Mouse (Mus musculus): ENCODE data around the gene Igtp. TPM values are rescaled to one million over a fixed set of nuclear protein-coding genes. Genes with fewer than 3 reads are reported as not detected.
"Not testable (repeated sequence)": the region's sequence is repeated elsewhere in the genome, so short reads cannot be mapped to it uniquely, and the experiment has no call there.

The Igtp gene
- 2.0 and 2.2 TPM in 2 replicates for polyA plus RNA-seq (2014; fragmentation: Nextera tagmentation; extraction: Ambion mirVana)

GRCm38 (mm10) chr11:58199229-58200037, at the start of gene Igtp, which contains the start of gene Irgm2:
Igtp (plus strand) TSS chr11:58199556.
Irgm2 (plus strand) TSS chr11:58199618.
- not testable (repeated sequence) for H3K27ac ChIP-seq (ENCODE audit: low read depth, low read length); H3K36me3 ChIP-seq (ENCODE audit: control insufficient read depth, insufficient read depth, low read length); ATAC-seq (ENCODE audit: low FRiP score); H3K4me1 ChIP-seq (ENCODE audit: control insufficient read depth, insufficient read depth, low read length); H3K27me3 ChIP-seq (ENCODE audit: control insufficient read depth, insufficient read depth, low read length); H3K9me3 ChIP-seq (ENCODE audit: control insufficient read depth, low read length)
- Histone ChIP-seq H3K9ac (ENCODE audit: low read length) (peak within 1 kb of the TSS; percentile 54), H3K4me2 (peak within 1 kb of the TSS; percentile 53), H3K4me3 (ENCODE audit: low read depth, low read length) (peak within 1 kb of the TSS; percentile 37)
- WGBS, result 12% methylated on average over 13 of the region's 15 CpGs
- DNase-seq (ENCODE audit: low spot score, missing footprints), result peak; percentile 90

GRCm38 (mm10) chr11:58155458-58155857, 43.9 kb upstream of the Igtp start:
- DNase-seq (ENCODE audit: low spot score, missing footprints) (peak; percentile 49), ATAC-seq (ENCODE audit: low FRiP score) (no peak)
- H3K27me3 ChIP-seq (ENCODE audit: control insufficient read depth, insufficient read depth, low read length), result no peaks in the 10 kb centered on the region
- no peaks in the 10 kb centered on the region for H3K9me3 ChIP-seq (ENCODE audit: control insufficient read depth, low read length)
- no peak overlapping the region for H3K27ac ChIP-seq (ENCODE audit: low read depth, low read length)
- peaks cover 12% of the 10 kb centered on the region for H3K36me3 ChIP-seq (ENCODE audit: control insufficient read depth, insufficient read depth, low read length)
- H3K4me2 ChIP-seq, result no peak overlapping the region
- no peaks in the 10 kb centered on the region for H3K4me1 ChIP-seq (ENCODE audit: control insufficient read depth, insufficient read depth, low read length)
- H3K9ac ChIP-seq (ENCODE audit: low read length), result no peak overlapping the region
- H3K4me3 ChIP-seq (ENCODE audit: low read depth, low read length), result no peak overlapping the region
- WGBS, result 91% methylated on average over 9 of the region's 9 CpGs

- ATAC-seq (ENCODE audit: low FRiP score) (no peak), DNase-seq (ENCODE audit: low spot score, missing footprints) (no peak)
- no peaks in the 10 kb centered on the region for H3K9me3 ChIP-seq (ENCODE audit: control insufficient read depth, low read length)
- no peak overlapping the region for H3K27ac ChIP-seq (ENCODE audit: low read depth, low read length)
- H3K4me1 ChIP-seq (ENCODE audit: control insufficient read depth, insufficient read depth, low read length), result no peaks in the 10 kb centered on the region
- H3K9ac ChIP-seq (ENCODE audit: low read length), result no peak overlapping the region
- no peak overlapping the region for H3K4me2 ChIP-seq
- WGBS, result 86% methylated on average over 3 of the region's 3 CpGs
- peaks cover 9% of the 10 kb centered on the region for H3K36me3 ChIP-seq (ENCODE audit: control insufficient read depth, insufficient read depth, low read length)
- no peaks in the 10 kb centered on the region for H3K27me3 ChIP-seq (ENCODE audit: control insufficient read depth, insufficient read depth, low read length)
- H3K4me3 ChIP-seq (ENCODE audit: low read depth, low read length), result no peak overlapping the region
Observed at GRCm38 (mm10) chr11:58156871-58157270, 42.5 kb upstream of the Igtp start.

GRCm38 (mm10) chr11:58165072-58165471, 34.3 kb upstream of the Igtp start:
- Histone ChIP-seq H3K9ac (ENCODE audit: low read length) (no peak overlapping the region), H3K9me3 (ENCODE audit: control insufficient read depth, low read length) (no peaks in the 10 kb centered on the region; the same call in 1 of the 2 replicates), H3K27ac (ENCODE audit: low read depth, low read length) (no peak overlapping the region), H3K36me3 (ENCODE audit: control insufficient read depth, insufficient read depth, low read length) (peaks cover 18% of the 10 kb centered on the region), H3K27me3 (ENCODE audit: control insufficient read depth, insufficient read depth, low read length) (no peaks in the 10 kb centered on the region), H3K4me3 (ENCODE audit: low read depth, low read length) (no peak overlapping the region), H3K4me1 (ENCODE audit: control insufficient read depth, insufficient read depth, low read length) (peaks cover 5% of the 10 kb centered on the region), H3K4me2 (no peak overlapping the region)
- 86% methylated on average over 2 of the region's 2 CpGs for WGBS
- ATAC-seq (ENCODE audit: low FRiP score) (no peak), DNase-seq (ENCODE audit: low spot score, missing footprints) (peak; percentile 82)

GRCm38 (mm10) chr11:58167822-58168166, 31.6 kb upstream of the Igtp start:
- peak overlapping the region; percentile 74 for H3K4me2 ChIP-seq
- no peak for DNase-seq (ENCODE audit: low spot score, missing footprints)
- H3K9me3 ChIP-seq (ENCODE audit: control insufficient read depth, low read length), result no peaks in the 10 kb centered on the region; the same call in 1 of the 2 replicates
- ATAC-seq (ENCODE audit: low FRiP score), result no peak
- peaks cover 10% of the 10 kb centered on the region for H3K4me1 ChIP-seq (ENCODE audit: control insufficient read depth, insufficient read depth, low read length)
- WGBS, result 0% methylated on average over 8 of the region's 8 CpGs
- H3K36me3 ChIP-seq (ENCODE audit: control insufficient read depth, insufficient read depth, low read length), result peaks cover 18% of the 10 kb centered on the region
- H3K9ac ChIP-seq (ENCODE audit: low read length), result peak overlapping the region; percentile 84
- peak overlapping the region; percentile 61 for H3K27ac ChIP-seq (ENCODE audit: low read depth, low read length)
- peak overlapping the region; percentile 87 for H3K4me3 ChIP-seq (ENCODE audit: low read depth, low read length)
- no peaks in the 10 kb centered on the region for H3K27me3 ChIP-seq (ENCODE audit: control insufficient read depth, insufficient read depth, low read length)

- DNase-seq (ENCODE audit: low spot score, missing footprints) (peak; percentile 98), ATAC-seq (ENCODE audit: low FRiP score) (peak; percentile 82)
- WGBS, result 1% methylated on average over 71 of the region's 71 CpGs
- Histone ChIP-seq H3K27me3 (ENCODE audit: control insufficient read depth, insufficient read depth, low read length) (no peaks in the 10 kb centered on the region), H3K4me3 (ENCODE audit: low read depth, low read length) (peak within 1 kb of the TSS; percentile 87), H3K9ac (ENCODE audit: low read length) (peak within 1 kb of the TSS; percentile 84), H3K4me2 (peak within 1 kb of the TSS; percentile 74), H3K27ac (ENCODE audit: low read depth, low read length) (peak within 1 kb of the TSS; percentile 61), H3K36me3 (ENCODE audit: control insufficient read depth, insufficient read depth, low read length) (peaks cover 21% of the 10 kb centered on the region), H3K4me1 (ENCODE audit: control insufficient read depth, insufficient read depth, low read length) (peaks cover 10% of the 10 kb centered on the region), H3K9me3 (ENCODE audit: control insufficient read depth, low read length) (no peaks in the 10 kb centered on the region; the same call in 1 of the 2 replicates)
Observed at GRCm38 (mm10) chr11:58168167-58168915, 31.0 kb upstream of the Igtp start, which contains the start of gene Gemin5. Gemin5 (minus strand) TSS chr11:58168539.

GRCm38 (mm10) chr11:58169666-58170065, 29.7 kb upstream of the Igtp start:
- 94% methylated on average over 4 of the region's 4 CpGs for WGBS
- Histone ChIP-seq H3K4me2 (no peak overlapping the region), H3K4me3 (ENCODE audit: low read depth, low read length) (no peak overlapping the region)

GRCm38 (mm10) chr11:58171459-58172091, 27.8 kb upstream of the Igtp start, which contains the start of gene Mrpl22:
Mrpl22 (plus strand) TSS chr11:58171661.
- under 1% methylated on average over 34 of the region's 34 CpGs for WGBS
- ATAC-seq (ENCODE audit: low FRiP score) (peak; percentile 69), DNase-seq (ENCODE audit: low spot score, missing footprints) (peak; percentile 100)
- Histone ChIP-seq H3K27ac (ENCODE audit: low read depth, low read length) (no peak within 1 kb of the TSS), H3K4me1 (ENCODE audit: control insufficient read depth, insufficient read depth, low read length) (peaks cover 10% of the 10 kb centered on the region), H3K4me3 (ENCODE audit: low read depth, low read length) (peak within 1 kb of the TSS; percentile 76), H3K27me3 (ENCODE audit: control insufficient read depth, insufficient read depth, low read length) (no peaks in the 10 kb centered on the region), H3K36me3 (ENCODE audit: control insufficient read depth, insufficient read depth, low read length) (peaks cover 11% of the 10 kb centered on the region), H3K9ac (ENCODE audit: low read length) (peak within 1 kb of the TSS; percentile 74), H3K9me3 (ENCODE audit: control insufficient read depth, low read length) (no peaks in the 10 kb centered on the region), H3K4me2 (peak within 1 kb of the TSS; percentile 65)

More at GRCm38 (mm10) chr11:58169666-58170065, 29.7 kb upstream of the Igtp start:
- no peak for ATAC-seq (ENCODE audit: low FRiP score)
- H3K27me3 ChIP-seq (ENCODE audit: control insufficient read depth, insufficient read depth, low read length), result no peaks in the 10 kb centered on the region
- H3K4me1 ChIP-seq (ENCODE audit: control insufficient read depth, insufficient read depth, low read length), result peaks cover 10% of the 10 kb centered on the region
- no peak overlapping the region for H3K27ac ChIP-seq (ENCODE audit: low read depth, low read length)
- peak; percentile 77 for DNase-seq (ENCODE audit: low spot score, missing footprints)
- H3K9ac ChIP-seq (ENCODE audit: low read length), result no peak overlapping the region
- H3K9me3 ChIP-seq (ENCODE audit: control insufficient read depth, low read length), result no peaks in the 10 kb centered on the region; the same call in 1 of the 2 replicates
- peaks cover 18% of the 10 kb centered on the region for H3K36me3 ChIP-seq (ENCODE audit: control insufficient read depth, insufficient read depth, low read length)
